Mouse (Mus musculus) liver, embryonic 16.5 days (tissue): ENCODE measurements around the gene Adcy3. TPM values are rescaled to one million over a fixed set of nuclear protein-coding genes. Genes with fewer than 3 reads are reported as not detected.
A peak's percentile ranks its signal among the peaks of the same experiment; 100 is the strongest.
"Not testable (repeated sequence)": the region's sequence is repeated elsewhere in the genome, so short reads cannot be mapped to it uniquely, and the experiment has no call there.

Source experiments
- ATAC-seq: fragments of 200-750 bp; cut with Nextera tagmentation; 2 replicates; pipeline ENCODE4 v1.8.0; 2017; ENCODE audit warnings: low read depth, mild to moderate bottlenecking, moderate number of reproducible peaks, moderate library complexity
- H3K27ac ChIP-seq: fragments of 300-500 bp; sonication (generic); 2 replicates; pipeline ENCODE4 v1.5.1; 2014; ENCODE audit warnings: mild to moderate bottlenecking, low read length
- H3K27me3 ChIP-seq: fragments of 300-500 bp; sonication (generic); 2 replicates; pipeline ENCODE4 v1.6.1; 2014; ENCODE audit warnings: low read depth, low read length, mixed read lengths; ENCODE audit not compliant: control insufficient read depth, insufficient read depth
- H3K36me3 ChIP-seq: fragments of 300-500 bp; sonication (generic); 2 replicates; pipeline ENCODE4 v1.6.1; 2014; ENCODE audit warnings: mild to moderate bottlenecking; ENCODE audit not compliant: control insufficient read depth, insufficient read depth
- H3K4me1 ChIP-seq: fragments of 300-500 bp; sonication (generic); 2 replicates; pipeline ENCODE4 v1.6.1; 2014; ENCODE audit warnings: low read depth, low read length, mixed read lengths; ENCODE audit not compliant: control insufficient read depth
- H3K4me2 ChIP-seq: fragments of 300-500 bp; sonication (generic); 2 replicates; pipeline ENCODE4 v1.6.1; 2014; ENCODE audit warnings: low read depth, low read length, mixed read lengths
- H3K4me3 ChIP-seq: fragments of 300-500 bp; sonication (generic); 2 replicates; pipeline ENCODE4 v1.5.1; 2014; ENCODE audit warnings: low read depth, mild to moderate bottlenecking, low read length
- H3K9ac ChIP-seq: fragments of 300-500 bp; sonication (generic); 2 replicates; pipeline ENCODE4 v1.6.1; 2014; ENCODE audit warnings: low read depth, low read length
- H3K9me3 ChIP-seq: fragments of 300-500 bp; sonication (generic); replicated peaks from 2 replicates; pipeline ENCODE4 v1.6.1; 2016; ENCODE audit warnings: low read length; ENCODE audit not compliant: control insufficient read depth
- WGBS: fragments of 180-500 bp; shearing (Covaris S2); extraction: QIAGEN DNeasy Blood & Tissue Kit; methylation state at CpG from one replicate; pipeline ENCODE4 v1.1.7; 2014; ENCODE audit not compliant: insufficient replicate concordance; 5-methylcytosine and 5-hydroxymethylcytosine counted together
- polyA plus RNA-seq: library from polyadenylated mRNA; unstranded; fragments of >200 nt; fragmentation: Nextera tagmentation; extraction: Ambion mirVana; gene quantifications from 2 replicates; pipeline ENCODE4 v1.2.1, GENCODE M21; 2015

Adcy3 gene
- polyA plus RNA-seq, 1 experiment from 2014 or later, result 1.0 TPM

DNA sequence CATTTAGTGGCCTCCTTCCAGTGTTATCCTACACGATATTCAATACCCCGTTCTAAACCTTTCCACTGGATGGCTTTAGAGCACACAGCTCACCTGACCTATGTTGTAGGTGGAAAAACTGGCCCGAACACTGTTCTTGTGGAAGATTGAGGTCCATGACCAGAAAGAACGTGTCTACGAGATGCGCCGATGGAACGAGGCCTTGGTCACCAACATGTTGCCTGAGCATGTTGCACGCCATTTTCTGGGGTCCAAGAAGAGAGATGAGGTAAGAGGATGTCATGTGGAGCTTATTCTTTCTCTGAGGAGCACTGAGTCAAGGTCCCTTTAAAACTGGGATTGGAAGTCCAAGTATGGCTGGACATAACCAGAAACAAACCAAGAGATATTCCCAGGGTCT lies 76.3 kb downstream of the Adcy3 start:
- no peaks in the 10 kb centered on the region for H3K9me3 ChIP-seq
- WGBS, result 87% methylated on average over 9 of the region's 9 CpGs
- no peak overlapping the region for H3K4me3 ChIP-seq
- H3K4me1 ChIP-seq, result no peaks in the 10 kb centered on the region
- ATAC-seq, result no peak
- no peak overlapping the region for H3K4me2 ChIP-seq
- H3K27me3 ChIP-seq, result no peaks in the 10 kb centered on the region
- no peaks in the 10 kb centered on the region; the same call in 1 of the 2 replicates for H3K36me3 ChIP-seq
- H3K9ac ChIP-seq, result no peak overlapping the region
- H3K27ac ChIP-seq, result no peak overlapping the region

DNA sequence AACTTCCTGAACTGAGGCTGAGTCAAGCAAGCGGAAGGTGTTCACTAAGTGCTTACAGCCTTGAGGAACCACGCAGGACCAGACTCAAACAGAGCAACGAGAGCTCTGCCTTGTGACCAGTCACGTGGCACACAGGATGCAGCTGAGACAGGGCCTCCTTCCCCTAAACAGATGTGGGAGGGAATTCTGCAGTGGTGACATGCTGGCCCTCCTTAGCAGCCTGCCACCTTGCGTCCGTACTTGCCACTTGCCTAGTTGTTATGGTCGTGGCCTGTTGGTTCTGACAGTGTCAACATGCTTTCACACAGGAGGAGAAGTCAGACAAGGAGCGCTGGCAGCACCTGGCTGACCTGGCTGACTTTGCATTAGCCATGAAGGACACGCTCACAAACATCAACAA lies 78.3 kb downstream of the Adcy3 start:
- 67% methylated on average over 9 of the region's 9 CpGs for WGBS

DNA sequence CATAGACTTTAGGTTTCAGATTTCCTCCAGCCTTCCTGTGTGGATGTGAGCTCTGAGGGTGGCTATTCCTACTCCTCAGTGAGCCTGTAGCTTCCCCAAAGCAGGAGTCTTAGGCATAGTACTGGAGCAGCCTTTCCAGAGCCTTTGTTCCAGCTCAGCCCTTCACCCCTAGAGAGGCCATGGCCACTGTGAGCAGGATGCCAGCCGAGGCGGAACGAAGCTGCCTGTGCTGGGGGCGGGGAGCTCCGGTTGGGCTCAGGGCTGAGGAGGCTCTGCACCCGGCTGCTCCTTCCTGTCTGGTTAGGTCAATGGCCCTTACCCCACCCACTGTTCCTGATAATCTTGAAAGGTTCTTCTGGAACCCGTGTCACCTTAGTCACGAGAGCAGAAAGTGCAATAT lies 80.0 kb downstream of the Adcy3 start:
- Histone ChIP-seq H3K36me3 (peaks cover 8% of the 10 kb centered on the region; the same call in 1 of the 2 replicates), H3K9ac (no peak overlapping the region), H3K4me2 (no peak overlapping the region), H3K27me3 (no peaks in the 10 kb centered on the region), H3K4me3 (no peak overlapping the region), H3K9me3 (no peaks in the 10 kb centered on the region), H3K4me1 (no peaks in the 10 kb centered on the region), H3K27ac (no peak overlapping the region)
- 51% methylated on average over 8 of the region's 8 CpGs for WGBS
- ATAC-seq, result no peak

More for the DNA sequence above, 78.3 kb downstream of the Adcy3 start:
- Histone ChIP-seq H3K4me2 (no peak overlapping the region), H3K4me3 (no peak overlapping the region), H3K36me3 (peaks cover 8% of the 10 kb centered on the region; the same call in 1 of the 2 replicates), H3K27me3 (no peaks in the 10 kb centered on the region), H3K27ac (no peak overlapping the region), H3K4me1 (no peaks in the 10 kb centered on the region), H3K9ac (no peak overlapping the region), H3K9me3 (no peaks in the 10 kb centered on the region)
- ATAC-seq, result peak; percentile 30; the same call in 1 of the 2 replicates

DNA sequence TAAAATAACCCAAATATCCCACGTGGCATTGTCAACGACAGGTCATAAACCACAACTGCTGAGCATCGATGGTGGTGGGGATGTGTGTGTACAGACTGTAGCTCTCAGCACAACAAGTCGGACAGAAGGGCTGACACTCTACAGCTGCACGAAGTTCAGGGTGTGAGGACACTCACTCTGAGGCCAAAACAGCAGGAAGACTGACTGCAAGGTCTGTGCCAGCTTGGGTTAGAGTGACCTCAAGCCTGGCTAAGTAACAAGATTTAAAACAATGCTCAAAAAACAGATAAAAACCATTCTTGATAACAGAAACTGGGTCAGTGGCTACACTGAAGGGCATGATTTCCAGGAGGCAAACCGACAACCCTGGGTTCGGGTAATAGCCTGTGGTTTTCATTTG lies 97.3 kb downstream of the Adcy3 start:
- peaks cover 13% of the 10 kb centered on the region for H3K4me1 ChIP-seq
- no peak overlapping the region for H3K4me2 ChIP-seq
- H3K36me3 ChIP-seq, result peaks cover 16% of the 10 kb centered on the region
- WGBS, result 81% methylated on average over 7 of the region's 7 CpGs
- no peak overlapping the region for H3K9ac ChIP-seq
- no peak for ATAC-seq
- no peaks in the 10 kb centered on the region for H3K9me3 ChIP-seq
- no peak overlapping the region for H3K27ac ChIP-seq
- no peaks in the 10 kb centered on the region for H3K27me3 ChIP-seq
- no peak overlapping the region for H3K4me3 ChIP-seq

DNA sequence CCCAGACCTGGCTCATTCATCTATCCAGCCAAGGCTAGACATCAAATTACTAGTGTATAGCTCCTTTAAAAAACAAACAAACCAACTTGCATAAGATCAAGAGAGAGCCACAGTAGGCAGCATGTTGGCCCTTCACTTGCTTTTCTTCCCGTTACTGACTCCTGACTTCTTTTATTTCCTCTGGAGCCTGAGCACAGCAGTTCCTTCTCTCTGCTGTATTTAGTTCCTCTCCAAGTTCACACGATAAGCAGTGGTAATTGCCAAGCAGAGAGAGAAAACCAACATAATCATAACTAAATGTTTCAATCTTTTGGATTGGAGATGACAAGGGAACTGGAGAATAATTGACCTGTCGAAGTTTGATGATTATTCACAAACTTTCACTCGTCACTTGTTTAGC lies 99.9 kb downstream of the Adcy3 start:
- WGBS, result 12% methylated on average over 4 of the region's 4 CpGs
- peak overlapping the region; percentile 89 for H3K4me3 ChIP-seq
- no peaks in the 10 kb centered on the region for H3K27me3 ChIP-seq
- no peaks in the 10 kb centered on the region for H3K9me3 ChIP-seq
- ATAC-seq, result no peak
- H3K36me3 ChIP-seq, result peaks cover 10% of the 10 kb centered on the region
- no peak overlapping the region; the same call in 1 of the 2 replicates for H3K27ac ChIP-seq
- H3K4me1 ChIP-seq, result peaks cover 13% of the 10 kb centered on the region
- peak overlapping the region; percentile 81 for H3K4me2 ChIP-seq
- peak overlapping the region; percentile 81 for H3K9ac ChIP-seq

DNA sequence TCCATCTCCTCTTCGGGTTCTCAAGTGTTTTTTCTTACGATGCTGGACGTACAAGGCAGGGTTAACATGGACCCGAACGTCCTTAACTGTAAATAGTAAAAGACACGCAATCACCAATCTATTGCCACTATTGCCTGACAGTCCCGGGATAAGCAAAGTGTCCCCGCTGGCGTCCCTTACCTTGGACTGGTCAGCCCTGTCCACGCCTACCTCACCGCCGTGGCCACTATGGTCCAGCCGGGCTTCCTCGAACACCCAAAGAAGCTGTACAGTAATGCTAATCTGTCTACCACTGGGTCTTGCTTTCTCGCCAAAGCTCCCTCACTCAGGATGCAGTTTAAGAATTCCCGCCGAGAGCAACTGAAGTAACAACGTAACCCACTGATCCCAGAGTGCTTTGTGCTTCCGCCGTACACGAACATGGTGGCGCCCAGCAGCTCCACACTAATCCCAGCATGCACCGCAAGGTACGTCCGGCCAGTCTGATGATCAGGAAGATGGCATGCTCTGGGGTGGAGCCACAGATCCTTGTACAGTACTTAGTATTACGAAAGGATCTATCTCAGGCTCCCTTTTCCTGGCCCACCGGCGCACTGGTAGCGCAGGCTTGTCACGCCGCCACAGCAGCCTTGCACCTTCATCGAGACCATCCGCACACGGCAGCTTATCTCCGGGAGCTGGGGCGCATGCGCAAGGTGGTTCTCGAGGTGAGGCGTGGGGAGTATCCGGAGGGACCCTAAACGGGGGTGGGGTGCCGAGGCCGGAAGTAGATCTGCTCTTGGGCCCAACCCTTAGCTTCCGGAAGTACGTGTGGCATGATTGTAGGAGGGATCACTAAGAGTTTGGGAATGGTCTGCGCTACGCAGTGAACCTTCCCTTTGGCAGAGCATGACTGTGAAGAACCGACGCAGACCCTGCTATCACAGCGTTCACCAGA lies 100.9 kb downstream of the Adcy3 start, which contains the start of the genes Ptrhd1 and Cenpo:
Ptrhd1 (plus strand) TSS at position 456 of the 937 bp plus-strand sequence.
Cenpo (minus strand) TSS at position 723 of the 937 bp plus-strand sequence.
- Histone ChIP-seq H3K27ac (peak within 1 kb of the TSS; percentile 96), H3K4me1 (peaks cover 13% of the 10 kb centered on the region), H3K4me3 (peak within 1 kb of the TSS; percentile 89), H3K9ac (peak within 1 kb of the TSS; percentile 81), H3K36me3 (peaks cover 10% of the 10 kb centered on the region), H3K27me3 (no peaks in the 10 kb centered on the region), H3K4me2 (peak within 1 kb of the TSS; percentile 81), H3K9me3 (no peaks in the 10 kb centered on the region)
- peak; percentile 94 for ATAC-seq
- under 1% methylated on average over 50 of the region's 50 CpGs for WGBS

DNA sequence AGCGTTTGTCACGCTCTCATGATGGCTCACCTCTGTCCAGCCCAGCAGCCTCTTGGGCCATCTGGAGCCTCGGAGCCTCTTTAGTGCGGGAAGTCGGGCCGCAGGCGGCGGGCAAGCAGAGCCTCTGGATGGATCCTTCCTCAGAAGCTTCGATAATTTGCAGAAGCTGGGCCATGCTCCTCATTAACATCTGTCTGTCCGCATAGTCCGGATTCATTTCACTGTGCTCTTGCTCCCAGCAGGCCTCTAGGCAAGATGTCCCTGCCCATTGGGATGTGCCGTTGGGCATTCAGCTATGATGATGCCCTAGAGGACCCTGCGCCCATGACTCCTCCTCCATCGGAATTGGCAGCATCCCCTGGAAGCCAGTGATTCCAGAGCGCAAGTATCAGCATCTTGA lies 104.6 kb downstream of the Adcy3 start:
- ATAC-seq, result no peak
- H3K4me3 ChIP-seq, result no peak overlapping the region
- no peak overlapping the region for H3K4me2 ChIP-seq
- peaks cover 9% of the 10 kb centered on the region for H3K4me1 ChIP-seq
- no peaks in the 10 kb centered on the region for H3K36me3 ChIP-seq
- no peaks in the 10 kb centered on the region for H3K27me3 ChIP-seq
- no peak overlapping the region for H3K9ac ChIP-seq
- no peaks in the 10 kb centered on the region for H3K9me3 ChIP-seq
- H3K27ac ChIP-seq, result no peak overlapping the region
- WGBS, result 82% methylated on average over 15 of the region's 15 CpGs

DNA sequence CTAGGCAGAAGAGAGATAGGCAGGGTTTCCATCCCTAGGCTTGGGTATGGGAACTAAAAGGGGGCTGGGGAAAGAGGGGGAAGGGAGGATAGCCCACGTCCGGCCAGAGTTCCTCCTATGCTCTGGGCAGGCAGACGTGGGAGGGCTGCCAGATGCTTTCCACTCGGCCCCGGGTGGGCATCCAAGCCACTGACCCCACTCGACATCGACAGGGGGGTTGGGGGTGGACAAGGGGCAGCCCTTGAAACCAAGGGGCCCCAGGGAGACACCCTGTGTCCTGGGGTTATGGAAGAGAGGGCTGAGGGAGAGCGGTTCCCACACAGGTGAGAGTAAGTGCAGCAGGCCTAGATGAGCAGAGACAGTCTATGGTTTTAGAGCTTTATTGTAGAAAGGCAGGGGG lies 107.4 kb downstream of the Adcy3 start:
- not testable (repeated sequence) for H3K4me3 ChIP-seq, H3K4me2 ChIP-seq, H3K4me1 ChIP-seq, H3K9ac ChIP-seq, ATAC-seq, H3K9me3 ChIP-seq, H3K27ac ChIP-seq, H3K36me3 ChIP-seq, H3K27me3 ChIP-seq
- WGBS, result 66% methylated on average over 8 of the region's 8 CpGs

DNA sequence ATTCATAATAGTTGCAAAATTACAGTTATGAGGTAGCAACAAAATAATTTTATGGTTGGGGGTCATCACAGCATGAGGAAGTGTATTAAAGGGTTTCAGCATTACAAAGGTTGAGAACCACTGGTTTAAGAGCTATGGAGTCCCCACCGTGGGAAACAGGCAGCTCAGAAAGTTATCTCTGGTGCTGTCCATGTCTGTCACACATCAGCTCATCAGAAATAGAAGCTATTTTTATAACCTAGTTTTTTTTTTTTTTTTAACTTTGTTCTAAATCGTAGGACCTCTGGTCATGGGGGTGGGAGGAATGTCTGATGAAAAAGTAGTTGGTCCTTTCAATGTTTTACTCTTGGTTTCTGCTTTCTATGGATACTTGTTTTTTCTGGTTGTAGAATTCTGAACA lies 110.9 kb downstream of the Adcy3 start:
- no peaks in the 10 kb centered on the region for H3K36me3 ChIP-seq
- no peak overlapping the region for H3K27ac ChIP-seq
- no peak overlapping the region for H3K4me3 ChIP-seq
- H3K9ac ChIP-seq, result no peak overlapping the region
- ATAC-seq, result no peak
- 50% methylated on average over 2 of the region's 2 CpGs for WGBS
- H3K4me2 ChIP-seq, result no peak overlapping the region
- no peaks in the 10 kb centered on the region for H3K4me1 ChIP-seq
- H3K9me3 ChIP-seq, result no peaks in the 10 kb centered on the region
- no peaks in the 10 kb centered on the region for H3K27me3 ChIP-seq
